In genomic region chr16:53245365-53245764, GRCm38 (mm10) we compare ENCODE assay signal across 25 mouse cellular contexts.
DNase-seq lines count a peak whose midpoint lies in the region; ATAC-seq and TF ChIP-seq lines count a peak whose summit lies in the region.
"Had no signal": no experiment of that assay in that cellular context is flagged by ENCODE, and none has a peak within 500 bp of the region (broad histone marks: within the 10 kb centered on the region; RNA-seq: fewer than 3 reads in every experiment).

No protein-coding gene starts in this region.

- H3K27me3 ChIP-seq in kidney, postnatal 0 days (ENCODE audit: insufficient read depth, low read length), result no peaks in the 10 kb centered on the region
- no peaks in the 10 kb centered on the region for H3K27me3 ChIP-seq in CH12.LX (replicated peaks)
- H3K27me3 ChIP-seq: forebrain, embryonic 13.5 days; hindbrain, embryonic 13.5 days; liver, embryonic 15.5 days; neural tube, embryonic 13.5 days had no signal

- no peak overlapping the region for H3K4me2 ChIP-seq in kidney, postnatal 0 days (ENCODE audit: low read length)
- no peak overlapping the region for H3K4me2 ChIP-seq in CH12.LX (ENCODE audit: insufficient read depth, low read depth, poor library complexity, severe bottlenecking)
- H3K4me2 ChIP-seq: forebrain, embryonic 13.5 days; hindbrain, embryonic 13.5 days; liver, embryonic 15.5 days; midbrain, embryonic 11.5 days; neural tube, embryonic 13.5 days had no signal

- H3K36me3 ChIP-seq in kidney, postnatal 0 days (ENCODE audit: insufficient read depth, low read length), result no peaks in the 10 kb centered on the region
- no peaks in the 10 kb centered on the region for H3K36me3 ChIP-seq in CH12.LX (replicated peaks in 1 of 2; ENCODE audit: control insufficient read depth in 1 of 2, insufficient read depth in 1 of 2, low read length in 1 of 2)
- H3K36me3 ChIP-seq: hindbrain, embryonic 13.5 days; liver, embryonic 15.5 days; neural tube, embryonic 13.5 days had no signal

- no peak for TF ChIP-seq EP300 in CH12.LX (IDR thresholded peaks at IDR 0.05; ENCODE audit: low read length)

- H3K4me1 ChIP-seq in kidney, postnatal 0 days (replicated peaks; ENCODE audit: insufficient read depth, low read length), result no peaks in the 10 kb centered on the region
- H3K4me1 ChIP-seq in CH12.LX (ENCODE audit: control insufficient read depth in 1 of 2, insufficient read depth in 2 of 2), result no peaks in the 10 kb centered on the region
- H3K4me1 ChIP-seq: forebrain, embryonic 13.5 days; hindbrain, embryonic 13.5 days; liver, embryonic 15.5 days; neural tube, embryonic 13.5 days had no signal

- no peak overlapping the region for H3K4me3 ChIP-seq in kidney, postnatal 0 days (replicated peaks; ENCODE audit: low read depth, low read length)
- H3K4me3 ChIP-seq in CH12.LX (replicated peaks in 1 of 3; ENCODE audit: low read depth in 2 of 3, low read length in 2 of 3, poor library complexity in 1 of 3), result no peak overlapping the region
- H3K4me3 ChIP-seq: forebrain, embryonic 13.5 days; hindbrain, embryonic 13.5 days; liver, embryonic 15.5 days; neural tube, embryonic 13.5 days had no signal

- 82% methylated on average over 1 of the region's 1 CpGs for WGBS in kidney, postnatal 0 days

- no peaks in the 10 kb centered on the region for H3K9me3 ChIP-seq in kidney, postnatal 0 days (replicated peaks; ENCODE audit: low read length)
- H3K9me3 ChIP-seq in CH12.LX (replicated peaks; ENCODE audit: low read length), result no peaks in the 10 kb centered on the region
- H3K9me3 ChIP-seq: forebrain, embryonic 13.5 days; hindbrain, embryonic 13.5 days; liver, embryonic 15.5 days; neural tube, embryonic 13.5 days had no signal

- in situ Hi-C loops in CH12.LX (cut with MboI; ENCODE audit: low pct_ligation_motif_present, low pct_unique_long_range_greater_than_20kb, low sequenced_read_pairs), result loop anchor here (25.0 kb wide), 2 partner anchors 783 to 1033 kb away; partner anchors contain the start of gene Alcam

- TF ChIP-seq RAD21 in CH12.LX (IDR thresholded peaks at IDR 0.05; ENCODE audit: low read depth, low read length), result peak; percentile 53

- DNase-seq in kidney, postnatal 0 days (ENCODE audit: low spot score), result no peak
- no peak for DNase-seq in kidney, postnatal 25 days
- DNase-seq in lung, postnatal 36 days, result peak; percentile 16
- no peak for DNase-seq in lung, postnatal 25 days (ENCODE audit: low spot score)
- DNase-seq in CH12.LX (ENCODE audit: extremely low read depth), result peak; percentile 16
- DNase-seq in brain, embryonic 14.5 days (ENCODE audit: low read depth), result peak; percentile 27
- no peak for DNase-seq in spleen, postnatal 10 days (ENCODE audit: low spot score in 2 of 2)
- no peak for DNase-seq in thymus, adult 18-20 months
- DNase-seq: adrenal gland, adult 8-10 months; cerebellum, adult 11 months; cerebellum, adult 9-10 months; cerebellum, postnatal 36 days; heart, postnatal 36 days; kidney, postnatal 36 days; layer of hippocampus, adult 9-11 months; liver; lung, postnatal 14 days; thymus, postnatal 14 days had no signal

- no peak for ATAC-seq in kidney, postnatal 0 days (replicated peaks; ENCODE audit: low FRiP score, low read depth)
- ATAC-seq: activated CD4-positive, CD25-positive, alpha-beta regulatory T cell, adult 4 months; forebrain, embryonic 13.5 days; intestine, postnatal 0 days had no signal

- no peak for TF ChIP-seq POLR2A in CH12.LX (IDR thresholded peaks at IDR 0.05; ENCODE audit: low read depth, low read length)
- no peak for TF ChIP-seq POLR2A in brain, embryonic 14.5 days (IDR thresholded peaks at IDR 0.05; ENCODE audit: borderline replicate concordance, extremely low read depth, insufficient read depth, insufficient read length, poor library complexity, severe bottlenecking)

- no peaks in the 10 kb centered on the region for H3K79me2 ChIP-seq in CH12.LX (replicated peaks; ENCODE audit: control insufficient read depth, extremely low read depth, insufficient read depth, poor library complexity, severe bottlenecking)

- TF ChIP-seq CTCF in kidney, postnatal 0 days (IDR thresholded peaks at IDR 0.05; ENCODE audit: low read depth), result peak; percentile 31; the same call in 1 of the 2 replicates
- peak in 1 of 2 experiments; percentile 39; a peak in 1 of 4 replicates for TF ChIP-seq CTCF in CH12.LX (conservative IDR thresholded peaks at IDR 0.05 in 1 of 2, IDR thresholded peaks at IDR 0.05 in 1 of 2; ENCODE audit: low read depth in 2 of 2, low read length in 2 of 2)
- no peak for TF ChIP-seq CTCF in brain, embryonic 14.5 days (IDR thresholded peaks at IDR 0.05; ENCODE audit: borderline replicate concordance, extremely low read depth, insufficient read depth, insufficient read length)

- H3K27ac ChIP-seq in kidney, postnatal 0 days, result no peak overlapping the region
- H3K27ac ChIP-seq in CH12.LX (ENCODE audit: insufficient read depth, low read depth), result no peak overlapping the region
- H3K27ac ChIP-seq: forebrain, embryonic 13.5 days; hindbrain, embryonic 13.5 days; liver, embryonic 15.5 days; neural tube, embryonic 13.5 days had no signal

- no peak overlapping the region for H3K9ac ChIP-seq in kidney, postnatal 0 days (ENCODE audit: low read depth, low read length)
- H3K9ac ChIP-seq in CH12.LX (ENCODE audit: insufficient read depth, low read depth), result no peak overlapping the region
- H3K9ac ChIP-seq: forebrain, embryonic 13.5 days; hindbrain, embryonic 13.5 days; liver, embryonic 15.5 days; neural tube, embryonic 13.5 days had no signal

- dilution Hi-C loops in CH12.LX (cut with MboI; ENCODE audit: extremely low pct_ligation_motif_present, extremely low pct_unique_long_range_greater_than_20kb, low sequenced_read_pairs), result no loop called here

TF ChIP-seq in CH12.LX, 34 proteins besides CTCF, POLR2A, EP300 and RAD21:
- TF ChIP-seq MAFK (IDR thresholded peaks at IDR 0.05; ENCODE audit: insufficient replicate concordance, low read length) (no peak), SMC3 (IDR thresholded peaks at IDR 0.05; ENCODE audit: low read depth, low read length) (peak; percentile 32)

Comparison
In these comparisons a context has a peak if more than half of its experiments do, and no peak if none do; other contexts are left out.
1. DNase-seq: peak in lung, postnatal 36 days (single experiment), CH12.LX (single experiment) and brain, embryonic 14.5 days (single experiment); none in kidney, postnatal 0 days (single experiment), kidney, postnatal 25 days (0 of 2), lung, postnatal 25 days (single experiment), spleen, postnatal 10 days (0 of 2) and thymus, adult 18-20 months (0 of 2).